ENCODE assay signal across 9 mouse cellular contexts in genomic region chr8:87974759-87975465, GRCm38 (mm10). TPM values are rescaled to one million over a fixed set of nuclear protein-coding genes. Genes with fewer than 3 reads are reported as not detected.
DNase-seq lines count a peak whose midpoint lies in the region; ATAC-seq and TF ChIP-seq lines count a peak whose summit lies in the region.
"Had no signal": no experiment of that assay in that cellular context is flagged by ENCODE, and none has a peak within 500 bp of the region (broad histone marks: within the 10 kb centered on the region; RNA-seq: fewer than 3 reads in every experiment).

No protein-coding gene starts in this region.

- H3K4me3 ChIP-seq in left cerebral cortex, adult 2 months: peak overlapping the region; percentile 30
- H3K4me3 ChIP-seq in hindbrain, embryonic 11.5 days (ENCODE audit: low read depth, low read length): peak overlapping the region; percentile 13; the same call in 1 of the 2 replicates
- H3K4me3 ChIP-seq in limb, embryonic 12.5 days (replicated peaks): peak overlapping the region; percentile 29
- peak overlapping the region; percentile 28 for H3K4me3 ChIP-seq in midbrain, postnatal 0 days (ENCODE audit: low read depth, low read length)
- H3K4me3 ChIP-seq: erythroblast, embryonic 14.5 days had no signal

- TF ChIP-seq CTCF in left cerebral cortex, adult 2 months (IDR thresholded peaks at IDR 0.05): no peak
- TF ChIP-seq CTCF in midbrain, postnatal 0 days (IDR thresholded peaks at IDR 0.05): no peak

- no peaks in the 10 kb centered on the region for H3K9me3 ChIP-seq in hindbrain, embryonic 11.5 days (ENCODE audit: control insufficient read depth, low read length)
- no peaks in the 10 kb centered on the region for H3K9me3 ChIP-seq in limb, embryonic 12.5 days
- no peaks in the 10 kb centered on the region for H3K9me3 ChIP-seq in midbrain, postnatal 0 days (ENCODE audit: low read length)

- WGBS in hindbrain, embryonic 11.5 days: 1% methylated on average over 24 of the region's 24 CpGs
- 3% methylated on average over 24 of the region's 24 CpGs for WGBS in limb, embryonic 12.5 days
- WGBS in midbrain, postnatal 0 days: 5% methylated on average over 22 of the region's 24 CpGs

- H3K4me1 ChIP-seq in hindbrain, embryonic 11.5 days (replicated peaks; ENCODE audit: control insufficient read depth, insufficient read depth, low read length): peaks cover 11% of the 10 kb centered on the region
- H3K4me1 ChIP-seq in limb, embryonic 12.5 days (replicated peaks): peaks cover 24% of the 10 kb centered on the region
- no peaks in the 10 kb centered on the region; the same call in 1 of the 2 replicates for H3K4me1 ChIP-seq in midbrain, postnatal 0 days (ENCODE audit: insufficient read depth, low read length)

- no peak overlapping the region for H3K27ac ChIP-seq in left cerebral cortex, adult 2 months
- H3K27ac ChIP-seq in hindbrain, embryonic 11.5 days (ENCODE audit: low read depth, low read length): 0 out of 2 replicates have a peak overlapping the region, but pooled peaks have one; percentile 24
- H3K27ac ChIP-seq in limb, embryonic 12.5 days: peak overlapping the region; percentile 74
- H3K27ac ChIP-seq in midbrain, postnatal 0 days (ENCODE audit: low read depth, low read length): no peak overlapping the region

- DNase-seq in left cerebral cortex, adult 2 months (ENCODE audit: extremely low spot score in 1 of 2, low spot score in 2 of 2): no peak
- no peak for DNase-seq in left cerebral cortex, postnatal 36 days (ENCODE audit: low spot score in 2 of 2)
- DNase-seq in forelimb bud, embryonic 11.5 days (ENCODE audit: low read depth, low spot score): peak; percentile 47
- DNase-seq in hindbrain, embryonic 11.5 days (ENCODE audit: low spot score): no peak
- DNase-seq in midbrain, postnatal 0 days (ENCODE audit: low spot score): no peak

- peak overlapping the region; percentile 44 for H3K4me2 ChIP-seq in hindbrain, embryonic 11.5 days (replicated peaks; ENCODE audit: low read depth, low read length)
- peak overlapping the region; percentile 68 for H3K4me2 ChIP-seq in limb, embryonic 12.5 days
- peak overlapping the region; percentile 56 for H3K4me2 ChIP-seq in midbrain, postnatal 0 days (ENCODE audit: low read depth, low read length, poor library complexity, severe bottlenecking)

- peak overlapping the region; percentile 48; the same call in 1 of the 2 replicates for H3K9ac ChIP-seq in hindbrain, embryonic 11.5 days (ENCODE audit: low read depth, low read length)
- H3K9ac ChIP-seq in limb, embryonic 12.5 days (replicated peaks): peak overlapping the region; percentile 51
- no peak overlapping the region for H3K9ac ChIP-seq in midbrain, postnatal 0 days (replicated peaks; ENCODE audit: low read length, poor library complexity, severe bottlenecking)

- no peak for ATAC-seq in hindbrain, embryonic 11.5 days (ENCODE audit: low FRiP score)
- no peak for ATAC-seq in limb, embryonic 12.5 days (ENCODE audit: insufficient number of reproducible peaks, insufficient read depth, low FRiP score, low TSS enrichment, low read depth)
- no peak for ATAC-seq in midbrain, postnatal 0 days (ENCODE audit: low FRiP score)
- ATAC-seq in frontal cortex, adult (ENCODE audit: low TSS enrichment): no peak
- no peak for ATAC-seq in megakaryocyte-erythroid progenitor cell, adult 5-6 weeks (replicated peaks; ENCODE audit: low FRiP score, low TSS enrichment, poor library complexity, severe bottlenecking)

- no peaks in the 10 kb centered on the region for H3K27me3 ChIP-seq in hindbrain, embryonic 11.5 days (ENCODE audit: control insufficient read depth, insufficient read depth, low read length)
- H3K27me3 ChIP-seq in limb, embryonic 12.5 days: no peaks in the 10 kb centered on the region
- H3K27me3 ChIP-seq in midbrain, postnatal 0 days (ENCODE audit: insufficient read depth, low read length): 0 out of 2 replicates have a peak, but pooled peaks cover 4% of the 10 kb centered on the region

- intact Hi-C loops in left cerebral cortex, adult 2 months (cut with DNase I): no loop called here
- intact Hi-C loops in left cerebral cortex, postnatal 36 days (cut with DNase I): no loop called here

- no peaks in the 10 kb centered on the region for H3K36me3 ChIP-seq in hindbrain, embryonic 11.5 days (ENCODE audit: control insufficient read depth, insufficient read depth, low read length)
- H3K36me3 ChIP-seq in limb, embryonic 12.5 days: no peaks in the 10 kb centered on the region
- H3K36me3 ChIP-seq in midbrain, postnatal 0 days (ENCODE audit: insufficient read depth, low read length): no peaks in the 10 kb centered on the region

RNA-seq across cellular contexts. Expression of gene Zfp423, which starts 15.5 kb away (rescaled TPM):
- total RNA-seq in left cerebral cortex, adult 2 months (2021): 10 to 100 TPM; 25.4 to 32.6 TPM
- 10 to 100 TPM; 27.1 to 29.8 TPM for total RNA-seq in left cerebral cortex, postnatal 36 days (2021)
- 43.3 and 49.5 TPM in 2 replicates for polyA plus RNA-seq in hindbrain, embryonic 11.5 days (2014; fragmentation: Nextera tagmentation; extraction: Ambion mirVana)
- 40.3 and 43.9 TPM in 2 replicates for polyA plus RNA-seq in limb, embryonic 12.5 days (2016; fragmentation: Nextera tagmentation; extraction: Ambion mirVana)
- 53.6 and 57.5 TPM in 2 replicates for total RNA-seq in midbrain, postnatal 0 days (2014; rRNA removed)
- polyA plus RNA-seq in midbrain, postnatal 0 days (2015; fragmentation: Nextera tagmentation; extraction: Ambion mirVana): 17.9 and 22.9 TPM in 2 replicates
- total RNA-seq in megakaryocyte-erythroid progenitor cell, adult 5-6 weeks (2014; fragmentation: Nextera tagmentation): not detected in 2 replicates
- total RNA-seq in megakaryocyte-erythroid progenitor cell, adult 5-6 weeks (2017): not detected in 2 replicates
- polyA plus RNA-seq: erythroblast, embryonic 14.5 days had no signal

Comparison
In these comparisons a context has a peak if more than half of its experiments do, and no peak if none do; other contexts are left out.
1. H3K27ac ChIP-seq: peak in hindbrain, embryonic 11.5 days (single experiment) and limb, embryonic 12.5 days (single experiment); none in left cerebral cortex, adult 2 months (single experiment) and midbrain, postnatal 0 days (single experiment).
2. RNA of gene Zfp423, which starts 15.5 kb away (total RNA-seq): 53.6 to 57.5 TPM in midbrain, postnatal 0 days, 25.4 to 32.6 TPM in left cerebral cortex, adult 2 months and 27.1 to 29.8 TPM in left cerebral cortex, postnatal 36 days; not detected in megakaryocyte-erythroid progenitor cell, adult 5-6 weeks; every median in the first group is over 10 times any median in the second.
3. Peak in every context shown above with its lines, with median percentiles within 50 percentile points of each other: H3K4me3 ChIP-seq and H3K4me2 ChIP-seq.